Mouse (Mus musculus) midbrain, embryonic 11.5 days (tissue): ENCODE data around the gene Ablim1. TPM values are rescaled to one million over a fixed set of nuclear protein-coding genes. Genes with fewer than 3 reads are reported as not detected.

Experiments used
- ATAC-seq: fragments of 200-750 bp; cut with Nextera tagmentation; 2 replicates; pipeline ENCODE4 v1.8.0; 2017; ENCODE audit warnings: moderate TSS enrichment, moderate library complexity; ENCODE audit not compliant: low FRiP score
- DNase-seq: peaks from one replicate; pipeline ENCODE4 v3.0.0; 2015; ENCODE audit warnings: low spot score; ENCODE audit errors: missing footprints
- H3K27ac ChIP-seq: fragments of 300-500 bp; sonication (generic); 2 replicates; pipeline ENCODE4 v1.5.1; 2014; ENCODE audit warnings: low read depth, low read length
- H3K27me3 ChIP-seq: fragments of 300-500 bp; sonication (generic); 2 replicates; pipeline ENCODE4 v1.6.1; 2014; ENCODE audit warnings: mild to moderate bottlenecking, low read length, moderate library complexity, mixed read lengths; ENCODE audit not compliant: control insufficient read depth, insufficient read depth
- H3K36me3 ChIP-seq: fragments of 300-500 bp; sonication (generic); 2 replicates; pipeline ENCODE4 v1.6.1; 2014; ENCODE audit warnings: mild to moderate bottlenecking, low read length, moderate library complexity, mixed read lengths; ENCODE audit not compliant: control insufficient read depth, insufficient read depth
- H3K4me1 ChIP-seq: fragments of 300-500 bp; sonication (generic); 2 replicates; pipeline ENCODE4 v1.6.1; 2014; ENCODE audit warnings: low read length; ENCODE audit not compliant: control insufficient read depth, insufficient read depth
- H3K4me2 ChIP-seq: fragments of 300-500 bp; sonication (generic); 2 replicates; pipeline ENCODE4 v1.6.1; 2014; ENCODE audit warnings: mild to moderate bottlenecking, moderate library complexity
- H3K4me3 ChIP-seq: fragments of 300-500 bp; sonication (generic); 2 replicates; pipeline ENCODE4 v1.5.1; 2014; ENCODE audit warnings: low read depth, low read length
- H3K9ac ChIP-seq: fragments of 300-500 bp; sonication (generic); 2 replicates; pipeline ENCODE4 v1.6.1; 2014; ENCODE audit warnings: low read length
- H3K9me3 ChIP-seq: fragments of 300-500 bp; sonication (generic); 2 replicates; pipeline ENCODE4 v1.6.1; 2016; ENCODE audit warnings: low read length; ENCODE audit not compliant: control insufficient read depth
- WGBS: fragments of 180-500 bp; shearing (Covaris S2); extraction: QIAGEN DNeasy Blood & Tissue Kit; methylation state at CpG from one replicate; pipeline ENCODE4 v1.1.7; 2014; 5-methylcytosine and 5-hydroxymethylcytosine counted together
- polyA plus RNA-seq: library from polyadenylated mRNA; unstranded; fragments of >200 nt; fragmentation: Nextera tagmentation; extraction: Ambion mirVana; gene quantifications from 2 replicates; pipeline ENCODE4 v1.2.1, GENCODE M21; 2014

The Ablim1 gene
- polyA plus RNA-seq, 1 experiment from 2014 or later = 18.3 TPM

GRCm38 (mm10) chr19:57081536-57081935, 233.2 kb downstream of the Ablim1 start:
- Histone ChIP-seq H3K9me3 (no peaks in the 10 kb centered on the region), H3K27me3 (no peaks in the 10 kb centered on the region), H3K4me1 (peaks cover 16% of the 10 kb centered on the region), H3K4me2 (no peak overlapping the region), H3K4me3 (no peak overlapping the region), H3K36me3 (no peaks in the 10 kb centered on the region), H3K9ac (no peak overlapping the region), H3K27ac (no peak overlapping the region)
- 59% methylated on average over 4 of the region's 4 CpGs for WGBS
- DNase-seq = no peak
- no peak for ATAC-seq

- Histone ChIP-seq H3K27me3 (no peaks in the 10 kb centered on the region), H3K27ac (no peak overlapping the region), H3K4me2 (no peak overlapping the region), H3K36me3 (no peaks in the 10 kb centered on the region), H3K4me1 (peaks cover 16% of the 10 kb centered on the region), H3K9ac (no peak overlapping the region), H3K4me3 (no peak overlapping the region), H3K9me3 (no peaks in the 10 kb centered on the region)
- ATAC-seq (no peak), DNase-seq (no peak)
- WGBS = 89% methylated on average over 3 of the region's 3 CpGs
Measured at GRCm38 (mm10) chr19:57079606-57079981, 235.1 kb downstream of the Ablim1 start.

DNA sequence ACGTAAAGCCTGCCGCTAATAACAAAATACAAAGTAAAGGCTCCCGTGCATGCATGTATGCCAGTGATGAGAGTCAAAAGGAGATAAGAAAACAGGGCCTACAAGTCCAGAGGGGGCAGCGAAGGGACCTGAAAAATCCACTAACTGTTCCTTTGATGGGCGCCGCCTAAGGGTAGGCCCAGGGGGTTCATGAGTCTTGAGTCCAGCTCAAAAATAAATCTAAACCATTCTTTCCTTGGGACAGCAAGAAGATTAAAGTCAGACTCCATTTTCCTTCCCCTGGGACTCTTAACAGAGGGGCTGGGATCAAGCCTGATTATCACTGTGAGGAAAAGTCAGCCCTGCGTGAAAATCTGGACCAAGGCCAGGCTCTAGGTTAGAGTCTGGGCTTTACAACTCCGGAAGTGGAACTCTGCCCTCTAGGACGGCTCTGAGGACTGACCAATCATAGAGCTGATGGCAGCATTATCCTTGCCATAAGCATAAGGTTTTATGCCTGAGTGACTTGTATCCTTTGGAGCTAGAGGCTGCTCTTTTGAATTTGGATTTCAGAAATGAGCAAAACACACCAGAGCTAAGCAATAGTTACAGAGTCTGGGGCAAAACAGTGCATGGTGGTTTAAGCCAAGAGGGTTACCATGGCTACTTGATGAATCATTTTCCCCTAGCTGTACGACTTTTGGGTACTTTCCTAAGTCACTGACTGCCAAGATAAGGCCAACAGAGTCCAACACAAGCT, 235.7 kb downstream of the Ablim1 start:
- WGBS = 65% methylated on average over 10 of the region's 10 CpGs
- Histone ChIP-seq H3K36me3 (no peaks in the 10 kb centered on the region), H3K4me1 (peaks cover 16% of the 10 kb centered on the region), H3K4me2 (no peak overlapping the region), H3K4me3 (no peak overlapping the region), H3K27ac (no peak overlapping the region), H3K9ac (no peak overlapping the region), H3K27me3 (no peaks in the 10 kb centered on the region), H3K9me3 (no peaks in the 10 kb centered on the region)
- ATAC-seq (peak; percentile 42; the same call in 1 of the 2 replicates), DNase-seq (peak; percentile 84)

DNA sequence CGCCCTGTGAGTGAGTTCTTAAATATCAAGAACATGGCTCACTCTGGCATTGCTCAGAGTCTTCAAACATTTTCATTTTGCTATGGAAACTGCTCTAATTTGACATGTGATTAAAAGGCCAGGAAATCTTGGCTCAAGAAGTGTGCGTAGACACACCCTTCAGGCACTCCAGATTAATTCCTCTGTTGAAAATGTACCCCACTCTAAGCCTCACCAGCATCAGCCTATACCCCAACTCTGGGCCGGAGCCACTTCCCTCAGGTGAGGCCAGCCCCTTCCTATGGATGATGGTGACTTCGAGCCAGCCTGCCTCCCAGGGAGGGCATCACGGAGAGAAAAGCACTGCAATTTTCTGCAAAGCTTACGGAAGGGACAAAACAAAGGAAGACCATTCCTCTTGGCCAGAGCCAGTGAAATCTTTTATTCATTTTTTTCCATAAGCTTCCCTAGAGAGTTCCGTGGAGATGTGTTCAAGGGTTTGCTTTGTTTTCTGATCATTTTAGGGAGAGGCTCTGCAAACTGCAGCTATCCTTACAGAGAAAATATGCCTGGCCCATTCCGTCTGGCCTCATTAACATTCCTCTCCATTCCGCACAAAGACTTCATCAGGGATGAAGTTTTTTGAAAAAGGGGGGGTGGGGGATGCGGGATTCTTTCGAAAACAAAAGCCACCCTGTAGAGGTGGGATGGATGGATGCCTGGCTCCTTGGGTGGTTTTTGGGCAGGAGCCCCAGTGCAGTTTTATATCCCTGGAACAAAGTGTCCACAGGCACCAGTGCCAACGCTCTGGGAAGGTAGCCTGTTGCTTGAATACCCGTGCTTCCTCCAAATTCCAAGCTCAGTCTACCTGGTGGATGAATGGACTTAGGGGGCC, 236.7 kb downstream of the Ablim1 start:
- 31% methylated on average over 13 of the region's 13 CpGs for WGBS
- Histone ChIP-seq H3K4me1 (peaks cover 16% of the 10 kb centered on the region), H3K9me3 (no peaks in the 10 kb centered on the region), H3K27me3 (no peaks in the 10 kb centered on the region), H3K36me3 (no peaks in the 10 kb centered on the region), H3K9ac (0 out of 2 replicates have a peak overlapping the region, but pooled peaks have one; percentile 21), H3K4me3 (no peak overlapping the region), H3K27ac (no peak overlapping the region), H3K4me2 (no peak overlapping the region)
- peak; percentile 90 for DNase-seq
- ATAC-seq = no peak

- Histone ChIP-seq H3K4me2 (no peak overlapping the region), H3K27me3 (no peaks in the 10 kb centered on the region), H3K27ac (no peak overlapping the region), H3K4me3 (no peak overlapping the region), H3K4me1 (peaks cover 10% of the 10 kb centered on the region), H3K9me3 (no peaks in the 10 kb centered on the region), H3K9ac (no peak overlapping the region), H3K36me3 (no peaks in the 10 kb centered on the region)
- DNase-seq (no peak), ATAC-seq (no peak)
- WGBS = 93% methylated on average over 4 of the region's 4 CpGs
Measured at GRCm38 (mm10) chr19:57073450-57073849, 241.3 kb downstream of the Ablim1 start.

GRCm38 (mm10) chr19:57072756-57073155, 242.0 kb downstream of the Ablim1 start:
- Histone ChIP-seq H3K9me3 (no peaks in the 10 kb centered on the region), H3K4me3 (no peak overlapping the region), H3K36me3 (no peaks in the 10 kb centered on the region), H3K4me1 (peaks cover 3% of the 10 kb centered on the region), H3K27ac (no peak overlapping the region), H3K4me2 (no peak overlapping the region), H3K9ac (no peak overlapping the region), H3K27me3 (no peaks in the 10 kb centered on the region)
- no peak for ATAC-seq
- DNase-seq = no peak
- 82% methylated on average over 3 of the region's 3 CpGs for WGBS

DNA sequence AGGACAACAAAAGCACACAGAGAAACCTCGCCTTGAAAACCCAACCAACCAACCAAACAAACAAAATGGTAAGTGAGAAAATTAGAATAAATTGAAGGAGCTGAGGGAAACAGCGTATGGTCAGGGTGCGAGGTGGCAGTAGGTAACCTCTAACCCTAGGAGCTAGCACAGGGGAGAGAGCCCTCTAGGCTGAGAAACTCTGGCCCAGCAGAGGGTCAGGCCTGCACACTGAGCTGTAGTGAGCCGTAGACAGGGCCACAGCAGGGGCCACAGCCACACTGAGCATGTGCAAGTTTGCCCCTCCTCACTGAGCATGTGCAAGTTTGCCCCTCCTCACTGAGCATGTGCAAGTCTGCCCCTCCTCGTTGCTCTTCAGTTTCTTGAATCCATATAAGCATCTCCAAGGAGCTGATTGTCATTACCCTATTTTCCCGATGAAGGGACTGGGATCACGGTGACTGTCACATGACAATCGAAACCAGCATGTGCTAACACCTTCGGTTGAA, 247.6 kb downstream of the Ablim1 start:
- no peaks in the 10 kb centered on the region for H3K9me3 ChIP-seq
- no peak overlapping the region for H3K9ac ChIP-seq
- H3K4me1 ChIP-seq = no peaks in the 10 kb centered on the region
- H3K36me3 ChIP-seq = no peaks in the 10 kb centered on the region
- no peak for DNase-seq
- H3K4me3 ChIP-seq = no peak overlapping the region
- no peaks in the 10 kb centered on the region for H3K27me3 ChIP-seq
- no peak overlapping the region for H3K27ac ChIP-seq
- no peak overlapping the region for H3K4me2 ChIP-seq
- 89% methylated on average over 9 of the region's 9 CpGs for WGBS
- no peak for ATAC-seq

- no peak overlapping the region for H3K4me2 ChIP-seq
- DNase-seq (peak; percentile 92), ATAC-seq (no peak)
- 30% methylated on average over 3 of the region's 3 CpGs for WGBS
- no peaks in the 10 kb centered on the region for H3K9me3 ChIP-seq
- H3K27ac ChIP-seq = no peak overlapping the region
- H3K4me1 ChIP-seq = no peaks in the 10 kb centered on the region
- H3K36me3 ChIP-seq = no peaks in the 10 kb centered on the region
- H3K27me3 ChIP-seq = no peaks in the 10 kb centered on the region
- no peak overlapping the region for H3K4me3 ChIP-seq
- no peak overlapping the region for H3K9ac ChIP-seq
Measured at GRCm38 (mm10) chr19:57066313-57066712, 248.4 kb downstream of the Ablim1 start.

DNA sequence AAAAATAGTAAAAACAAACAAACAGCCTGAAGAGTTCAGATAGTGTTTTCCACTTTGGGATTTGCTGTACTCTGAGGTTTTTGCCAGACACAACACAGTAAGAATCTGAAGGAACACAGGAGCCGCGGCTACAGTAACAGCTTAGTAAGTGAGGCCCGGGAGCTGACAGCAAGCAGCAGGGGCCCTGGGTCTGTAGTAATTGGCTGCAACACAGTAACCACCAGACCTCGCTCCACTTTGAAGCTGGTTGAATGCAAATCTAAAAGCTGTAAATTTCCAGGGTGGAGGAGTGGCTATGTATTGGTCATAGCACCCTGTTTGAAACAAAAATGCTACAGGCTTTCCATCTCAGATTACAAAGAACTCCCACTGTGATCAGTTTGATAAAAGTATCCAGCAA, 252.0 kb downstream of the Ablim1 start:
- ATAC-seq = no peak
- no peak for DNase-seq
- Histone ChIP-seq H3K9ac (no peak overlapping the region), H3K36me3 (no peaks in the 10 kb centered on the region), H3K27me3 (no peaks in the 10 kb centered on the region), H3K4me2 (no peak overlapping the region), H3K9me3 (no peaks in the 10 kb centered on the region; the same call in 1 of the 2 replicates), H3K4me3 (no peak overlapping the region), H3K27ac (no peak overlapping the region), H3K4me1 (no peaks in the 10 kb centered on the region)
- 80% methylated on average over 4 of the region's 4 CpGs for WGBS
